Mouse (Mus musculus) bone marrow, adult 2 months (tissue): ENCODE data around the gene Fhl2.

Source experiments
- CTCF ChIP-seq: fragments of 200-500 bp; IDR thresholded peaks from 2 replicates; pipeline ENCODE4 v1.5.1; 2011; ENCODE audit warnings: low read length, control low read depth; ENCODE audit not compliant: control insufficient read depth, insufficient read depth
- POLR2A ChIP-seq: fragments of 200-500 bp; IDR thresholded peaks from 2 replicates; pipeline ENCODE4 v1.6.1; 2011; ENCODE audit warnings: low read depth, mild to moderate bottlenecking, control low read depth, low read length, borderline replicate concordance; ENCODE audit not compliant: control insufficient read depth

DNA sequence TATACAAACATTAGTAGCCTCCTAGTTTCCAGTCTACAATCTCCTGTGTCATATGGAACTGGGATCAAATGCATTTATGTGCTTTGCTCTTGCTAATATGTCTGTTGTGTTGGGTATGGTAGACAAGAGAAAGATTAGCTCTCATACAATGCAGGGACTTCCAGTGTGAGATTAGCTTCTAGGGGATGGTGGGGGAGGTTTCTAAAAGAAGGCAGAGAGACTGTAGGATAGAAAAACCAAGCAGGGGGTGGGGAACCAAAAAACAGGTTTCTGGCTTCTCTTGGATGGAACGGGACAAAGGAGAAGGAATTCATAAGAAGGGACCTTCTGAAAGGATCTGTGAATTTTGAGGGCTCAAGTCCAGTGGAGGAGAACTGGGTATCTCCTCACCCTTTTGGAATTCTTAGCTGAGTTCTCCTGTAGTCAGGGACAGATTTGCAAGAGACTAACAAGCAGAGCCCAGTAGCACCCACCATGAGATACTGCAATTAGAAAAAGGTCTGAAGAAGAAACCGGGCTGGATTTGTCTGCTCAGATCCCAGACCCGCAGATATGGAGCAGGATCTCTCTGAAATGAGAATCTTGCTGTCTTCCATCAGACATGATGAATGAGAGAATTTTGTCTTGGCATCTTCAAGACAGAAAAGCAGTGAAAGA, 2.6 kb upstream of the Fhl2 start:
- TF ChIP-seq POLR2A (no peak), CTCF (no peak)
